Mouse (Mus musculus): ENCODE measurements at regions not wholly inside any gene's neighbourhood (a gene's known extent, or its start where the extent isn't known, plus 50 kb on each side); places are given as distances from the start of the nearest gene placed in this dataset.
A peak's percentile ranks its signal among the peaks of the same experiment; 100 is the strongest.

DNA sequence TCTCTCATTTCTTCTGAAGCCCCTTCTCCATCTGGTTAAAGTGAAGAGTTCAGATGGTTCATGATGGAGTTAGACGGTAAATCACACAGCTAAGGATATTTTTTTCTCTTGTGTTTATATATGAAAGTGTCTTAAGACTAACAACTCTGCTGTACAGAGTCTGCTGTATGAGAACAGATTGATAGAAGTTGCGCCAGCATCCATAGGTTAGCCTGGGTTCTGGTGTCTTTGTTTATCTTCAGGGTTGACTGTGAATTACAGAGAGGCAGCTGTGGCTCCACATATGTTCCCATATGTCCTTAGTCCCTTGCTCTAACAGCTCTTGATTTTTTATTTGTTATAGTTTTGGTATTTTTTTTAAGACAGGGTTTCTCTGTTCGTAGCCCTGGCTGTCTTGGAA is 334.9 kb upstream of the Api5 start:
- H3K27me3 ChIP-seq (ENCODE audit: control insufficient read depth, insufficient read depth, low read length) = no peaks in the 10 kb centered on the region
- no peak overlapping the region for H3K27ac ChIP-seq (ENCODE audit: low read depth, low read length)
- DNase-seq (ENCODE audit: low spot score, missing footprints) (no peak), ATAC-seq (ENCODE audit: low FRiP score) (no peak)
- H3K9me3 ChIP-seq (ENCODE audit: control insufficient read depth, low read length) = no peaks in the 10 kb centered on the region
- H3K4me3 ChIP-seq (ENCODE audit: low read depth, low read length) = no peak overlapping the region
- H3K4me2 ChIP-seq = no peak overlapping the region
- H3K4me1 ChIP-seq (ENCODE audit: control insufficient read depth, insufficient read depth, low read length) = no peaks in the 10 kb centered on the region
- WGBS = 84% methylated on average over 3 of the region's 3 CpGs
- H3K36me3 ChIP-seq (ENCODE audit: control insufficient read depth, insufficient read depth, low read length) = no peaks in the 10 kb centered on the region
- no peak overlapping the region for H3K9ac ChIP-seq (ENCODE audit: low read length)

DNA sequence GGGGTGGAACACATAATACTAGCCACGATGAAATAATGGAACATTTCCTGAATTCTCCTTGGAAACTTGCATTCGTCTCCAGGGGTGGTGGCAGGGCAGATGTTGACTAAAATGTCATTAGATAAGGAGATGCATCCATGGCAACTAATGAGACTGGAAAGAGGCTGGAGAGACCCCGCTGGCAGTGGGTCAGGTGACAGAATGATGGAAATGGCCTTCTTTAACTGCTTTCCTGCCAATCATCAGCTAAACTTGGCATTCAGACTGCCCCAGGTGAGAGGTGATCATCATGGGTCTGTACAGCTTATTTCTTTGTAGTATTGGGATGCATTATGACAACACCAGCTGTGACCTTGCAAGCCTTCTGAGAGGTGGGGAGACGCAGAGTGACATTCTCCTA is 334.3 kb upstream of the Api5 start:
- ATAC-seq (ENCODE audit: low FRiP score) (no peak), DNase-seq (ENCODE audit: low spot score, missing footprints) (no peak)
- Histone ChIP-seq H3K9me3 (ENCODE audit: control insufficient read depth, low read length) (no peaks in the 10 kb centered on the region), H3K4me2 (no peak overlapping the region), H3K9ac (ENCODE audit: low read length) (no peak overlapping the region), H3K27me3 (ENCODE audit: control insufficient read depth, insufficient read depth, low read length) (no peaks in the 10 kb centered on the region), H3K36me3 (ENCODE audit: control insufficient read depth, insufficient read depth, low read length) (no peaks in the 10 kb centered on the region), H3K4me1 (ENCODE audit: control insufficient read depth, insufficient read depth, low read length) (no peaks in the 10 kb centered on the region), H3K4me3 (ENCODE audit: low read depth, low read length) (no peak overlapping the region), H3K27ac (ENCODE audit: low read depth, low read length) (no peak overlapping the region)
- 51% methylated on average over 4 of the region's 4 CpGs for WGBS

DNA sequence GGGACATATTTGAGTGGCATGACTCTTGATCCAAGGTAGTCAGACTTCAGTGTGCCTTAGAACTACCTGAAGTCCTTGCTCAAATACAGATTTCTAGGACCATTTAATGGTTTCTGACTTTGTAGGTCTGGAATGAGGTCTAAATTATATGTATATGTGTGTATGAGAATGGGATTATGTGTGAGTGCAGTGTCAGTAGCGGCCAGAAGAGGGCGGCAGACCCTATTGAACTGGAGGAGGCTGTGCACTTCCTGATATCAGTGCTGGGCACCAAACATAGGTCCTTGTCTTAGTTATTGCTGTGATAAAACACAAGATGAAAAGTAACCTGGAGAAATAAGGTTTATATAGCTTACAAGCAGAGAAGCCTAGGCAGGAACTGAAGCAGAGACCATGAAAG is 328.6 kb upstream of the Api5 start:
- ATAC-seq (ENCODE audit: low FRiP score) = no peak
- WGBS = 94% methylated on average over 2 of the region's 2 CpGs
- Histone ChIP-seq H3K4me1 (ENCODE audit: control insufficient read depth, insufficient read depth, low read length) (peaks cover 9% of the 10 kb centered on the region), H3K36me3 (ENCODE audit: control insufficient read depth, insufficient read depth, low read length) (no peaks in the 10 kb centered on the region), H3K4me2 (no peak overlapping the region), H3K9ac (ENCODE audit: low read length) (no peak overlapping the region), H3K9me3 (ENCODE audit: control insufficient read depth, low read length) (no peaks in the 10 kb centered on the region), H3K27me3 (ENCODE audit: control insufficient read depth, insufficient read depth, low read length) (no peaks in the 10 kb centered on the region; the same call in 1 of the 2 replicates), H3K27ac (ENCODE audit: low read depth, low read length) (no peak overlapping the region), H3K4me3 (ENCODE audit: low read depth, low read length) (no peak overlapping the region)
- DNase-seq (ENCODE audit: low spot score, missing footprints) = no peak

DNA sequence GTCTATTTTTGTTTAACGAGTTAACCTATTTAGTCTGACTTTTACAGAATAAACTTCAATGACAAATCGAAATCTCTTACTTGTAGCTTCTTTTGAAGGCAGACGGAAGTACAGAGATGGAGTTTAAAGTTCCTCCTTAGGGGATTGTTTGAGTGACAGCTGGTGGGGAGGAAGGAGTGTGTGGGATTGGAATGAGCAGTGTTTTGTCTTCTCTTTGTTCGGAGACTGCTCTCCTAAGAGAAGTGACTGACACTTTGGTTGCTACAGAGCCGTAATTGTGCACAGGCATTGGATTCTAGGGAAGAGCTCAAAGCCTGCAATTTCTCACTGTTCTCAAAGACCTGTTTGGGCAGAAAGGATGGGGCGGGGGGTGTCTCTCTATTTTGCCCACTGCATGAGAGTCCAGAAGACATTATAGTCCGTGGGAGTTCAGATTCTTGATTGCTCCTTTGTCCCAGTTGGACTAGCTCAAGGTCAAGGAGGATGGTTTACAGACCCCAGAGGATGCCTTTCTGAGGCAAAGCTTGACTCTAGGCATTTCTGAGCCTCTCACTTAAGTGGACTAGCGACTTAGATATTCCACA is 327.0 kb upstream of the Api5 start:
- no peak overlapping the region for H3K4me3 ChIP-seq (ENCODE audit: low read depth, low read length)

DNA sequence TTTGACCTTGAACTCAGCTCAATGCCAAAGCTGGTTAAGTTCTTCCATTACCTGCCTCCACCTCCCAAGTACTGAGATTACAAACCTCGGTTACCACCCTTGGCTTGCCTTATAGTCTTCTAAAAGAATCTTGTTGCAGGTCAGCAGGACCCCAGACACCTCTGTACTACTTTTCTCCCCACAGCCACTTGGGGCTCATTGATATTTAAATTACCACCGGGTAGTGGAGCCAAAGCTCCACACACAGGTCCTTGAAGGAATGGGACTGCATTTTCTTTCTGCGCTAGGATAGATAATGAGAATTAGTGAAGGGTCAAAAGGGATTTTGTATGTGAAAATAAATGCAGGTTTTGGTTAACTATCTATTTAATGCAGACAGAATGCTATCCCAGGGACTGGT is 326.5 kb upstream of the Api5 start:
- Histone ChIP-seq H3K4me3 (ENCODE audit: low read depth, low read length) (no peak overlapping the region), H3K4me2 (no peak overlapping the region), H3K27ac (ENCODE audit: low read depth, low read length) (no peak overlapping the region), H3K4me1 (ENCODE audit: control insufficient read depth, insufficient read depth, low read length) (peaks cover 9% of the 10 kb centered on the region), H3K27me3 (ENCODE audit: control insufficient read depth, insufficient read depth, low read length) (no peaks in the 10 kb centered on the region; the same call in 1 of the 2 replicates), H3K9ac (ENCODE audit: low read length) (no peak overlapping the region), H3K9me3 (ENCODE audit: control insufficient read depth, low read length) (no peaks in the 10 kb centered on the region), H3K36me3 (ENCODE audit: control insufficient read depth, insufficient read depth, low read length) (no peaks in the 10 kb centered on the region)
- peak; percentile 81 for ATAC-seq (ENCODE audit: low FRiP score)
- 5% methylated on average over 3 of the region's 3 CpGs for WGBS
- DNase-seq (ENCODE audit: low spot score, missing footprints) = no peak

More for the DNA sequence above, 327.0 kb upstream of the Api5 start:
- Histone ChIP-seq H3K27ac (ENCODE audit: low read depth, low read length) (peak overlapping the region; percentile 52), H3K9ac (ENCODE audit: low read length) (0 out of 2 replicates have a peak overlapping the region, but pooled peaks have one; percentile 6), H3K36me3 (ENCODE audit: control insufficient read depth, insufficient read depth, low read length) (no peaks in the 10 kb centered on the region), H3K4me1 (ENCODE audit: control insufficient read depth, insufficient read depth, low read length) (peaks cover 9% of the 10 kb centered on the region), H3K9me3 (ENCODE audit: control insufficient read depth, low read length) (no peaks in the 10 kb centered on the region), H3K4me2 (peak overlapping the region; percentile 8; the same call in 1 of the 2 replicates), H3K27me3 (ENCODE audit: control insufficient read depth, insufficient read depth, low read length) (no peaks in the 10 kb centered on the region; the same call in 1 of the 2 replicates)
- peak; percentile 92 for ATAC-seq (ENCODE audit: low FRiP score)
- WGBS = 15% methylated on average over 8 of the region's 8 CpGs
- DNase-seq (ENCODE audit: low spot score, missing footprints) = peak; percentile 93

DNA sequence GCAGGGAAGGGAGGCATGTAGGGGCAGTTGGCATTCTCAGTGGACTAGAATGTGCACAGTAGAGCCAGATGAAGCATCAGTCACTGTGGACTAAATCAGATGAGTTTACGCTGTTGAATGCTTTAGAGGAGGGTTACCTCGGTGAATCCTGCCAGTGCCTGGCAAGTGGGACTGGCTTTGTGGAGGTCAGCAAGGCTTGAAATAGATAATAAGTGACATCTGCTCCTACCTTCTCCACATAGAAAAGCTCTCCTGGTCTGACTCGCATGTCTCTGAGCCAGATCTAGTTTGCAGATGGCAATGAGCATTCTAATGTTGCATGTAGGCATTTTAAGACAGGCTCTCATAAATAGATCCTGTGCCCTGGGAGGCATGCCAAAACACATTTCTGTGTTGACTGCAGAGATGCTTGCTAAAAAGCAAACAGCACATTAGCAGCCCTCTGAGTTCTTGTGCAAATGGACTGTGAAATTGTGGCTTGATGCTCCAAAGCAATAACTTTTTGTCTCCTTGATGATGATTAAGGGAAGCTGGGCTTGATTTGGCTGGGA is 310.3 kb upstream of the Api5 start:
- Histone ChIP-seq H3K27ac (ENCODE audit: low read depth, low read length) (no peak overlapping the region), H3K36me3 (ENCODE audit: control insufficient read depth, insufficient read depth, low read length) (no peaks in the 10 kb centered on the region), H3K27me3 (ENCODE audit: control insufficient read depth, insufficient read depth, low read length) (no peaks in the 10 kb centered on the region), H3K4me1 (ENCODE audit: control insufficient read depth, insufficient read depth, low read length) (no peaks in the 10 kb centered on the region), H3K4me3 (ENCODE audit: low read depth, low read length) (no peak overlapping the region), H3K9ac (ENCODE audit: low read length) (no peak overlapping the region), H3K9me3 (ENCODE audit: control insufficient read depth, low read length) (no peaks in the 10 kb centered on the region), H3K4me2 (no peak overlapping the region)
- 91% methylated on average over 3 of the region's 3 CpGs for WGBS
- ATAC-seq (ENCODE audit: low FRiP score) (no peak), DNase-seq (ENCODE audit: low spot score, missing footprints) (no peak)

DNA sequence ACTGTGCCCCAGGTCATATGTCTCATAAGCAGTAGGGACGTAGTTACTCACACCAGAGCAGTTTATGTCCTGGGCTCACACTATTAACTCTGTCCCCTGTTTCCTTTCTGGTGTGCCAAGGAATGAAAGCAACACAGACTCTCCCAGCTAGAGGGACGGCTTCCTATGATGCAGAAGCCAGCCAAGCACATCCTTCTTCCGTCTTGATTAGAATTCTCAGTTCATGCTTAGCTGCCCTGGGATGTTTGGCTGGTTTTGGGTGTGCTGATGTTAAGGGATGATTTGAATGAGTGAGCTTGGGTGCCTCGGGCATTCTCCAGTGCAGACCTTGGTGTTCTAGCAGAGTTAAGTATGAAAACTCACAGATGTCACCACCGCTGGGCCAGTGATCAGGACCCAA is 291.9 kb upstream of the Api5 start:
- Histone ChIP-seq H3K9ac (ENCODE audit: low read length) (no peak overlapping the region), H3K4me2 (no peak overlapping the region), H3K4me3 (ENCODE audit: low read depth, low read length) (no peak overlapping the region), H3K4me1 (ENCODE audit: control insufficient read depth, insufficient read depth, low read length) (peaks cover 8% of the 10 kb centered on the region; the same call in 1 of the 2 replicates), H3K36me3 (ENCODE audit: control insufficient read depth, insufficient read depth, low read length) (no peaks in the 10 kb centered on the region), H3K9me3 (ENCODE audit: control insufficient read depth, low read length) (no peaks in the 10 kb centered on the region), H3K27me3 (ENCODE audit: control insufficient read depth, insufficient read depth, low read length) (no peaks in the 10 kb centered on the region), H3K27ac (ENCODE audit: low read depth, low read length) (no peak overlapping the region)
- DNase-seq (ENCODE audit: low spot score, missing footprints) (no peak), ATAC-seq (ENCODE audit: low FRiP score) (no peak)
- WGBS = 74% methylated on average over 5 of the region's 5 CpGs

DNA sequence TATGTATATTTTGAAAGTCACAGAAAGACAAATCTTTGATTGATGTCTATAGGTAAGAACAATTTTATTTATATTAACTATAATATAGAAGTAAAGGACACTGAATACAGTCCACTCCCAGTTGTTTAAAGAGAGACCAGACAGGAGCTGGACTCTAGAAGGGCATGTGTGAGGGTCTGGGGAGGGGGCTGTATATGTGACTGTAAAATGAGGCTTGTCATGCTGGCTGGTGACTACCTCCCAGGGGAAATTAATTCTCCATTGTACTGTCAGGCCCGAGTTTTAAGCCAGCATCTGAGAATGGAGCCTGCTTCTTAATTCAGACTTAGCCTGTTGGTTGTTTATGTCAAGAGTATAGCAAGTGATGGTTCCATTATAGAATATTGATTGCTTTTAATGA is 261.4 kb upstream of the Api5 start:
- H3K27me3 ChIP-seq (ENCODE audit: control insufficient read depth, insufficient read depth, low read length) = no peaks in the 10 kb centered on the region
- no peak overlapping the region for H3K4me3 ChIP-seq (ENCODE audit: low read depth, low read length)
- H3K27ac ChIP-seq (ENCODE audit: low read depth, low read length) = no peak overlapping the region
- DNase-seq (ENCODE audit: low spot score, missing footprints) (no peak), ATAC-seq (ENCODE audit: low FRiP score) (peak; percentile 77)
- 40% methylated on average over 1 of the region's 1 CpGs for WGBS
- H3K36me3 ChIP-seq (ENCODE audit: control insufficient read depth, insufficient read depth, low read length) = no peaks in the 10 kb centered on the region
- no peak overlapping the region for H3K9ac ChIP-seq (ENCODE audit: low read length)
- no peak overlapping the region for H3K4me2 ChIP-seq
- H3K9me3 ChIP-seq (ENCODE audit: control insufficient read depth, low read length) = no peaks in the 10 kb centered on the region
- H3K4me1 ChIP-seq (ENCODE audit: control insufficient read depth, insufficient read depth, low read length) = no peaks in the 10 kb centered on the region

DNA sequence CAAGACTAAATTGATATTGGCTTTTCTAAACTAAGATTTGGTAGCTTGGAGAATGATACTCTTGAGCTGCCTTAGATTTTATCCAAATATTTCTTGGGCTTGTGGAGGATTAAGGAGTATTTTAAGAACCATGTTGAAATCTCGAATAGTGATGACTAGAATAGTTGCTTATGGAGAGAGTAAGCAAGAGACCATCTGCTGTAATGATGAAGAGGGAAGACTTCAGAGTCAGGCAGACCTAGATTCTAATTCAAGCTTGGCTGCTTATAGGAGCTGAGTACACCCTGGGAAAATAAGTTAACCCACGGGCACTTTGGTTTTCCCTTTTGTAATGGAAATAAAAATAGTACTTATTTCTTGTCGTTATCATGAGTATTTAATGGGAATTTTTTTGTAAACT is 257.3 kb upstream of the Api5 start:
- ATAC-seq (ENCODE audit: low FRiP score) = no peak
- Histone ChIP-seq H3K4me3 (ENCODE audit: low read depth, low read length) (no peak overlapping the region), H3K9ac (ENCODE audit: low read length) (no peak overlapping the region), H3K27ac (ENCODE audit: low read depth, low read length) (no peak overlapping the region), H3K36me3 (ENCODE audit: control insufficient read depth, insufficient read depth, low read length) (no peaks in the 10 kb centered on the region), H3K27me3 (ENCODE audit: control insufficient read depth, insufficient read depth, low read length) (no peaks in the 10 kb centered on the region), H3K9me3 (ENCODE audit: control insufficient read depth, low read length) (no peaks in the 10 kb centered on the region), H3K4me1 (ENCODE audit: control insufficient read depth, insufficient read depth, low read length) (no peaks in the 10 kb centered on the region), H3K4me2 (no peak overlapping the region)
- 84% methylated on average over 3 of the region's 3 CpGs for WGBS
- no peak for DNase-seq (ENCODE audit: low spot score, missing footprints)
